Mouse (Mus musculus): ENCODE data around the gene Adam1b.

DNA sequence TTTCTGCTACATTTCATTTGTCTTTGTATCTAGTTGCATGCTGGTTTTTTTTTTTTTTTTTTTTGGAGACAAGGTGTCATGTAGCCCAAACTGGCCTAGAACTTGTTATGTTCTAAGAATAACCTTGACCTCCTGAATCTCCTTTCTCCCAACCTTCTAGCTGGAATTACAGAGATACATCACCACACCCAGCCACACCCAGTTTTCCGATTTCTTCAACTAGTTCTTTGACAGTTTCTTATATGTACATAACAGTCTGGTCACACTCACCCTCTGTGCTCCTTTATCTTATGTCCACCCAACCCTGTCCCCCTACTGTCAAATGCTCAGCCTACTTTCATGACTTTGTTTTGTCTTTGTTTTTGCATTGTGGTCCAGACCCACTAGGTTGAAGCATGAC lies 3.6 kb upstream of the Adam1b start:
- TF ChIP-seq CTCF (IDR thresholded peaks at IDR 0.05; ENCODE audit: low read depth, low read length): no peak
- no peak for TF ChIP-seq POLR2A (IDR thresholded peaks at IDR 0.05; ENCODE audit: extremely low read depth, insufficient read depth, low read length)
